Mouse (Mus musculus): ENCODE results near the gene Cys1.
"Not testable (repeated sequence)": the region's sequence is repeated elsewhere in the genome, so short reads cannot be mapped to it uniquely, and the experiment has no call there.

The Cys1 gene

GRCm38 (mm10) chr12:24681286-24682023, at the start of gene Cys1:
Gene Cys1, minus strand, starts transcription at chr12:24681813.
- no peak for DNase-seq (ENCODE audit: low spot score)

- DNase-seq (ENCODE audit: low spot score): no peak
These were observed 42.8 kb upstream of the Cys1 start for GRCm38 (mm10) chr12:24724369-24724768.

- no peak for DNase-seq (ENCODE audit: low spot score)
These were observed 42.2 kb upstream of the Cys1 start for GRCm38 (mm10) chr12:24723859-24724258.

- DNase-seq (ENCODE audit: low spot score): no peak
These were observed 41.8 kb upstream of the Cys1 start for GRCm38 (mm10) chr12:24723434-24723833.

- peak; percentile 38 for DNase-seq (ENCODE audit: low spot score)
These were observed 35.2 kb upstream of the Cys1 start for GRCm38 (mm10) chr12:24716721-24717301.

- DNase-seq (ENCODE audit: low spot score): no peak
These were observed 33.8 kb upstream of the Cys1 start for GRCm38 (mm10) chr12:24715268-24715896.

GRCm38 (mm10) chr12:24714579-24715255, 33.1 kb upstream of the Cys1 start:
- no peak for DNase-seq (ENCODE audit: low spot score)

- DNase-seq (ENCODE audit: low spot score): no peak
These were observed 30.8 kb upstream of the Cys1 start for GRCm38 (mm10) chr12:24712396-24712795.

- DNase-seq (ENCODE audit: low spot score): no peak
These were observed 29.1 kb upstream of the Cys1 start for GRCm38 (mm10) chr12:24710672-24711071.

GRCm38 (mm10) chr12:24709831-24710508, 28.4 kb upstream of the Cys1 start:
- DNase-seq (ENCODE audit: low spot score): peak; percentile 44

GRCm38 (mm10) chr12:24709409-24709808, 27.8 kb upstream of the Cys1 start:
- no peak for DNase-seq (ENCODE audit: low spot score)

- no peak for DNase-seq (ENCODE audit: low spot score)
These were observed 27.2 kb upstream of the Cys1 start for GRCm38 (mm10) chr12:24708824-24709218.

GRCm38 (mm10) chr12:24707954-24708823, 26.6 kb upstream of the Cys1 start, which contains the start of gene Rrm2:
Gene Rrm2, plus strand, starts transcription at chr12:24708241.
- DNase-seq (ENCODE audit: low spot score): peak; percentile 95

- DNase-seq (ENCODE audit: low spot score): no peak
These were observed 25.8 kb upstream of the Cys1 start for GRCm38 (mm10) chr12:24707480-24707802.

- DNase-seq (ENCODE audit: low spot score): peak; percentile 35
These were observed 25.3 kb upstream of the Cys1 start for GRCm38 (mm10) chr12:24706764-24707479.

- DNase-seq (ENCODE audit: low spot score): no peak
These were observed 24.1 kb upstream of the Cys1 start for GRCm38 (mm10) chr12:24705502-24706263.

- no peak for DNase-seq (ENCODE audit: low spot score)
These were observed 21.4 kb upstream of the Cys1 start for GRCm38 (mm10) chr12:24703013-24703412.

GRCm38 (mm10) chr12:24701621-24702020, 20.0 kb upstream of the Cys1 start:
- DNase-seq (ENCODE audit: low spot score): not testable (repeated sequence)

- no peak for DNase-seq (ENCODE audit: low spot score)
These were observed 18.0 kb upstream of the Cys1 start for GRCm38 (mm10) chr12:24699578-24699977.

- DNase-seq (ENCODE audit: low spot score): no peak
These were observed 16.9 kb upstream of the Cys1 start for GRCm38 (mm10) chr12:24698514-24698913.
